Mouse (Mus musculus): Measurements from ENCODE around the gene Repin1.
A peak's percentile ranks its signal among the peaks of the same experiment; 100 is the strongest.

Gene Repin1

GRCm38 (mm10) chr6:48593158-48594042, at the start of gene Repin1, which contains the start of gene Gm44965:
Gene Repin1, plus strand, starts transcription at chr6:48593883.
Gene Gm44965, plus strand, starts transcription at chr6:48593941.
- peak; percentile 47 to 78 for DNase-seq (ENCODE audit: low spot score in 2 of 2)

- DNase-seq (ENCODE audit: low spot score in 2 of 2), result no peak
These were observed 48.4 kb upstream of the Repin1 start for GRCm38 (mm10) chr6:48545251-48545650.

DNA sequence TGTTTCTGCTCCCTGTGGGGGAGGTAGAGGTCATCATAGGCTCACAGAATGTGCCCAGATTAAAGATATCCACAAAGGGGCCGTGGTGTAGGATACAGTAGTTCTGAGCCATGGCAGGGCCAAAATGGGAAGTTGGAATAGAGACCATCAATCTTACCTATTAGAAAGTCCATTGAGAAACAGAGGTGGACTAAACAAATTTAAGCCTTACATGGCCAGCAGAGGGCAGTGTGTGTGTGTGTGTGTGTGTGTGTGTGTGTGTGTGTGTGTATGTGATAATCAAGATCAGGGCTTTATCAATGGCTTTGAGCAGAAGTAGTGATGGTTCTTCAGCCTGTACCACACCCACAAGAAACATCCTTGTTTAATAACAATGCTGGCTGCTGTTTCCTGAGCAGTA, 47.4 kb upstream of the Repin1 start:
- peak in 1 of 2 experiments; percentile 49 for DNase-seq (ENCODE audit: low spot score in 2 of 2)

DNA sequence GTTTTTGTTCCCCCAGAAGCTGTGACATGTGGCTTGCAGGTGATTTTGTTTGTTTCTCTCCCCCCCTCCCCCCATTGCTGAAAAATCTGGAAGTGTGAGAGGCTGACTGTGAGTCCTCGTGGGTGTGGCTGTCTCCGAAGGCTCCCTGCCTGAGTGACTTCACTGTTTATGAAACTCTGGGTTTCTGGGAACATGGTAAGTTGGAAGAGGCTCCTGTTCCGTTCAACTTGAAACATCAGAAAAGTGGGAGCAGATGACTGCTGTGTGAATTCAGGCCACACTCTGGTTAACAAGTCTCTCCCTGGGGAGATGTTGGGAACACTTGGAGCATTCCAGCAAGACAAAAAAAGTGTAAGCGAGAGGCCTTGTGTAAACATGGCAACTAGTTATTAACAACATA, 46.8 kb upstream of the Repin1 start:
- DNase-seq (ENCODE audit: low spot score in 2 of 2), result no peak

- DNase-seq (ENCODE audit: low spot score in 2 of 2), result no peak
These were observed 45.4 kb upstream of the Repin1 start for GRCm38 (mm10) chr6:48548314-48548713.

DNA sequence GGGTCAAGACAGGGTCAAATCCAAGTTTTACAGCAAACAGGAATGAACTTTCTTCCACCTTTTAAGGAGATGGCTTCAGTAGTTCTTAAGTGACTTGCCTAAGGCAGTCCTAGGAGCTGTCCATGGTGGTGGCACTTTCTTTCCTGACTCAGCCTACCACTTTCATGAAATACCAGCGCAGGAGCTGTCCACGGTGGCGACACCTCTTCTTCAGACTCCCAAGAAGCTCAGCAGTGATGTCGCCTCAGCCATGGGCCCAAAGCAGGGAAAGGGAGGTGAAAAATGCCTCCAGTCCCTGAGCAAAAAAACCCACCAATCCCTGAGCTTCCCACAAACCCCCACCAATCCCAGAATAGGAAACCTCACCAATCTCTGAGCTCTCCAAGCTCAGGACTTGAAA, 40.8 kb upstream of the Repin1 start:
- DNase-seq (ENCODE audit: low spot score in 2 of 2), result peak in 1 of 2 experiments; percentile 71

DNA sequence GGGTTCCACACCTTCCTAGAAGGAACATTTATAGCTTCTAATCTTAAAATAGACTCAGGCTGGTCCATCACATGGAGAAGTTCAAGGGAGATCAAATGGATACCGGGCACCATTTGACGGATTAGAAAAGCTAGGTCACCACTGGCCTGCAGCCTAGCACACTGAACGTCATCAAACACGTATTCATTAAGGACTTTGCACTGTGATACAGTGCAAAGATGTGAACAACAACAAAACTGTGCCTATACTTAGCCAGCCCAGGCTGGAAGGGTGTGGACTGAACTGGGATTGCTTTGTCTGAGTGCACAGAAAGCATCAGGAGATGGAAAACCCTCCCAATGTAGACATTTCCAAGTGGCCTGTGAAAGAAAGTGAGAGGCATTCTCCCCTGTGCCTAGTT, 39.9 kb upstream of the Repin1 start:
- DNase-seq (ENCODE audit: low spot score in 2 of 2), result no peak

DNA sequence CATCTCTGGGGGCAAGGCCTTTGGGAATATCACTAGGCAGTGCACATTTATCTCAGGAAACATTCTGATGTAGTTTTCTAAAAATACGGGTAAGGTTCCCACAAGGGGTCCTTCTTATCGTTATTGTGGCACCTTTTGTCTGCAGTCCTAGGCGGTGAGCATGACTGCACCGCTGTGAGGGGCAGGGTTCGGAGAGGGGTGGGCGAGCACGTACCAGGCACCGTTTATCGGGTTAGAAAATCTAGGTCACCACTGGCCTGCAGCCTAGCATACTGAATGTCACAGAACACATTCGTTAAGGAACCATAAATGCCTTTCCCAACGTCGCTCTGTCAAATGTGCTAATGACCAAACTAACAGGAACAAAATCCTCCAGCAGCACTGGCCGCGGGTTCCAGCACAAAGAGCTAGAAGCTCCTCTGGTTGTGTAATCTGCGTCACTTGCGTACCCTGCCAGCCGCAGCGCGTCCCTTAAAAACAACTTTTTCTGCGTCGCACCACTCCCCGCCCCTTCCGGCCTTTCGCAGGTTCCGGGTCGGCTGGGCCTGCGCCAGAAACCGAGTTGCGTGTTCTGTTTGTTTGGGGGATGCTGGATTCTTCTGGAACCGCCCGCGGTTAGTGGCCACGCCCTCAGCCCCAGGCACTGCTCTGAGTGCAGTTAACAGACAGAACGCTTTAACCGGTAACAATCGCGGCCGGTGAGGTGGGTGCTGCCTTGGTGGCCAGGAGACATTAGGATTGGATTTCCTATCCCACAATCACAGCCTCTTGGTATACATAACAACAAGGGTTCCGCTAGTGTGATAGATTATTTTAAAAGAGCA, 39.2 kb upstream of the Repin1 start, which contains the start of gene Lrrc61:
Gene Lrrc61, plus strand, starts transcription at position 517 of the 824 bp plus-strand sequence.
- peak; percentile 49 to 88 for DNase-seq (ENCODE audit: low spot score in 2 of 2)

DNA sequence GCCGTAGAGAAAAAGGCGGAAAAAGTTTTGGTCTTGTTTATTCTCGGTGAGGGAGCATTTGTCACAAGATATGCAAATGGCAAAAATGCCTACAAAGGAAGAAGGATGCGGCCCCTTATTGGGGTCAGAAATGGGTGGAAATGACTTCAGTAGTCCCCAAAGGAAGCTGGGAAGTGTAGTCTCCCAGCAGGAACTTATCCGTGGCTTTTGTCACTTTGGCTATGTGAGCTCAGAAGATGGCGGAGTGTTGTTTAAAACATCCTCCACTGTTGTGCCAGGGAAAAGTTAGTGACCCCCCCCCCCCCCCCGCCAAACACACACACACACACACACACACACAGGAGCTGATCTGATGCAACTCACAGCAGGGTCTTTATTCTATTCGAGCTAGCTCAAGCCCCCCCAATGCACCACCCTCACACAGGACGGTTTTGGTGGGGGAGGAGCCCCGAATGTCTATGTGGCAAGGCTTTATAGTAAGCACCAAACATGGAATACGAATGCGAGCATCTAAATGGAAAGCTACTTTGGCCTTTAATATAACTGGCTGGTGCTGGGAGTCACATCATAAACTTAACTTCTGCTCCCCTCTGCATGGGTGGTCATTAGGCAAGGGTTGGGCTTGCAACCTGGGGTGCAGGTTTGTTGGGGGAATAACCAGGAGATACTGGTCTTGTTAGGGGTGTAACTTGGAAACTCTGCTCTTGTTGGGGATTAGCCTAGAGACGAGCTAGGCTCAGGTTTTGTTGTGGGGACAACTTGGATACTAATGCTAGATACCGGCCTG, 38.4 kb upstream of the Repin1 start:
- no peak for DNase-seq (ENCODE audit: low spot score in 2 of 2)

- DNase-seq (ENCODE audit: low spot score in 2 of 2), result no peak
These were observed 37.7 kb upstream of the Repin1 start for GRCm38 (mm10) chr6:48555956-48556355.

DNA sequence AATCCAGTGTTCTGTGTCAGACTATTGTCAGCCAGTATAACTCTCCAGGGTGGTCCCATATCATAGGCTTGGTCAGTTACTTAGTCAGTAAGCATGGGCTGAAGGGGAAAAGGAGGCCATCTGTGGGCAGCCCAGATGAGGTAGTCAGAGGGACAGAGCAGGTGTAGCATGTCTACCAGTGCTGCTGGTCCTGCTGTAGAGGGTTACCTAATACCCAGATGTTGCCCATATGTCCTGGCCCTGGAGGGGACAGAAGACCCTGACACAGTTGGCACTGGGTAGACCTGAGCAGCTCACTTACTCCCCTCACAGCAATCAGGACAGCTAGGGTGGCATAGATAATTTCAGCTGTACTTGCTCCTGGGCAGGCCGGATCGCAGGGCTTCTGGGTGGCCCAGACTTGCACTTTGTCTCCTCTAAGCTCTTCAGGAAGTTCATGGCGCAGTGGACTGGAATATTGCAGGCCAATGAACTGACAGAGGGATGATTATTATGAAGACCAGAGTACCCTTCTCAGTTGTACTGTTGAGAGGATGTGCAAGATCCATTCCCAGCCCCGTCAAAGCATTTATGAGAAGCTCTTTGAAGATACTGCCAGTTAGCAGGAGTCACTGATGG, 27.9 kb upstream of the Repin1 start:
- no peak for DNase-seq (ENCODE audit: low spot score in 2 of 2)

DNA sequence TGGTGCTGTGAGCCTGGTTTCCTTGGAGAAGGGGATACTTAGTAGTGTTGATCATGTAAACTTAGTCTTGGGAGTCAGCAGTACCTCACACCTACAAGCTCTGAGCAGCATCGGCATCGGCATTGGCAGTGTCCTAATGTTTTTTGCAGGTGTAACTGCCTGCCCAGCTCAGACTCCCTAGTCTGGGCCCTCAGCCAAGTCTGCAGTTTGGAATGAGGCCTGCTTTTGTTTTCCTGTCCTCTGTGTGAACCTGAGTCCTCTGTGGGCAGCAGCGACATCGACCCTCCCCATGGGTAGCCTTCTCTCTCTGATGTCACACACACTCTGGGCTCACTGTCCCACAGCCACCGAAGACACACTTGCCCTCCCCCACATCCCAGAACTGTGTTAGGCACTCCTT, 27.4 kb upstream of the Repin1 start:
- DNase-seq (ENCODE audit: low spot score in 2 of 2), result no peak

- DNase-seq (ENCODE audit: low spot score in 2 of 2), result no peak
These were observed 25.4 kb upstream of the Repin1 start for GRCm38 (mm10) chr6:48568036-48568984.

DNA sequence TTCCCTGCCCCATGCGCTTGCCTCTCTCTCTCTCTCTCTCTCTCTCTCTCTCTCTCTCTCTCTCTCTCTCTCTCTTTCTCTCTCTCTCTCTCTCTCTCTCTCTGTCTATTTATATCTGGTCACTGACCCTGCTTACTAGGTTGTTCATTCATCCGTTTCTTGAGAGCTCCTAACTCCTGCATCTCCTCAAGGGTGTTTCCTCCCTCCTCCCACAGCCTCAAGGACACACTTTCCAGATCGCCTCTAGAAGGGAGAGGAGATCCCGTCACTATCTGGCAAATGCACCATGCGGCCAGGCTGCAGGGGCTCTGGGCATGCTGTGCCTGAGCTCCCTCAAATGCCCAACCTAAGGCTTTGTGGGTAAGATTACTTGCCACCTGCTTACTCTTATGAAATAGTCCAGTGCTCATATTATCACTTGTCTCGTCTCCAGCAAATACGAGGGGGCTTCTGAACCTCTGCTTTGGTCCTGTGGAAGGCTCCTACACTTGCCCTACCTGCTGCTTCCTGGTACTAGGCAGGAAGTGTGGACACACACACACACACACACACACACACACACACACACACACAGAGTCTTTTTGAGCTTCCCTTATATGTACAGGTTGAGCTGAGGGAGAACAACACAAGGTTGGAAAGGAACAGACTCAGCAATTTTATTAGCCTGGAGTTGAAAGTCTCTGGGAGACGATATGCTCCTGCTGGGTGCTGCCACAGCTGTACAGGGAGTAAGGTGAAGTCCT, 24.4 kb upstream of the Repin1 start:
- DNase-seq (ENCODE audit: low spot score in 2 of 2), result no peak

DNA sequence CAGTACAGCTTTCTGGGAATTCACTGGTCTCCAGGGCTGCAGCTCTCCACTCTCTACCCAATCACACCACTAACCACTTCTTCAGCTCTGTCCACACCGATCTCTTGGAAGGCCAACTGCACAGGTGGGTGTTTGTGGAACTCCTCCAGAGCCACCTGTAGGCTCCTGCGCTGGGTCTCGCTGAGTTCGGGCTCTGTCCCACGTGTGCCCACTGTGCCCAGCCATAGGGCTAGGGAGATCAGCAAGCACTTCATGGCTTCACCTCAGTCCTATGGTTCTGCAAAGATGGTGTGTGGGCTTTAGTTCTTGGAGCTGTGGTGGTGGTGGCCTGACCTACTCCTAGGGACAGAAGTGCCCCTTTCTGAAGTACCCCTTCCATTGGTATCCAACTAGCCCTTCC, 21.7 kb upstream of the Repin1 start:
- no peak for DNase-seq (ENCODE audit: low spot score in 2 of 2)

DNA sequence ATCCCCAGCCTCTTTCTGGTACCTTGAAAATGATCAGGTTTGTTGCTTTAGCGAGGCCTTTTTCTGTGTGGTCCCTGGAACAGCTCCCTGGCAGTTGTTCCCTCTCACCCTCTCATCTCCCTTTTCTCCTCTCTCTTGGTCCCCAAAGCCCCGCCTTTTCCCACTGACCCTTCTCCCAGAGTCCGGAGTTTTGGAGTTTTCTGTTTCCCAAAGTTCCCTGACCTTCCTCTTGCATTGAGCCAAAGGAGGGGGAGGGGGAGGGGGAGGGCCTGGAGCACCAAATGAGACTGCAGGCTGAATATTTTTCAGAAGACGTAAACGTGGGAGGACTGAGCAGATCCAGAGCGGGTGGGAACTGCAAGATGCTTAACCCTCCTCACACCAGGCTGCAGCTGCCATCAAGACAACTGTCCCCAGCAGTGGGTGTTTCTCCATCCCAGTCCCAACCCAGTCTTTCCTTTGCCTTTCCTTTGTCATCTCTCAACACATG, 21.1 kb upstream of the Repin1 start, which contains the start of gene Rarres2:
Gene Rarres2, minus strand, starts transcription at position 218 of the 490 bp plus-strand sequence.
- no peak for DNase-seq (ENCODE audit: low spot score in 2 of 2)

GRCm38 (mm10) chr6:48573280-48573679, 20.4 kb upstream of the Repin1 start:
- no peak for DNase-seq (ENCODE audit: low spot score in 2 of 2)

DNA sequence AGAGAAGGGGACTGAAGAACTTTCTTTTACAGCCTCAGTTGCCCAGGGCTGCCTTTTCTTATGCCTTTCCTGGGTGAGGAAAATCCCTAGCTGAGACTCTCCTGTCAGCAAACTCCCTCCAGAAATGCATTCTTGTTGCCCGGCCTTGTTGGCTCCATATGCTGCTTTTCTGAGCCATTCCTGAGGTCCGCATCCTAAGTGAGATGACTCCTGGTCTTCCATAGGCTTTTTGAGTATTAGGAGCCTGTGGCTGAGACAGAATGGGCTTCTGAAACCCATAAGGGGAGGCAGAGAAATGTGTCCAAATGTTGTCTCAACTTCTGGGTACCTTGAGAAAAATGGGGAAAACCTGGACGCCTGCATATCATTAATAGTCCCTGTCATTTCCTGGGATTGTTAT, 19.7 kb upstream of the Repin1 start:
- DNase-seq (ENCODE audit: low spot score in 2 of 2), result no peak

- DNase-seq (ENCODE audit: low spot score in 2 of 2), result no peak
These were observed 14.9 kb upstream of the Repin1 start for GRCm38 (mm10) chr6:48578736-48579135.
